Mouse (Mus musculus) kidney, adult 10 weeks (tissue): ENCODE data around the gene Fnbp4. TPM values are rescaled to one million over a fixed set of nuclear protein-coding genes. Genes with fewer than 3 reads are reported as not detected.

Experiments
- polyA plus RNA-seq: library from polyadenylated mRNA; stranded (reverse); fragments of 350-450 nt; fragmentation: Illumina TruSeq; extraction: RNeasy Lipid Tissue Mini Kit (QIAGEN cat#74804); gene quantifications from one replicate; pipeline ENCODE4 v1.2.3, GENCODE M21; 2014; ENCODE audit warnings: low read depth, low replicate concordance

Gene Fnbp4
- polyA plus RNA-seq: 45.9 TPM

DNA sequence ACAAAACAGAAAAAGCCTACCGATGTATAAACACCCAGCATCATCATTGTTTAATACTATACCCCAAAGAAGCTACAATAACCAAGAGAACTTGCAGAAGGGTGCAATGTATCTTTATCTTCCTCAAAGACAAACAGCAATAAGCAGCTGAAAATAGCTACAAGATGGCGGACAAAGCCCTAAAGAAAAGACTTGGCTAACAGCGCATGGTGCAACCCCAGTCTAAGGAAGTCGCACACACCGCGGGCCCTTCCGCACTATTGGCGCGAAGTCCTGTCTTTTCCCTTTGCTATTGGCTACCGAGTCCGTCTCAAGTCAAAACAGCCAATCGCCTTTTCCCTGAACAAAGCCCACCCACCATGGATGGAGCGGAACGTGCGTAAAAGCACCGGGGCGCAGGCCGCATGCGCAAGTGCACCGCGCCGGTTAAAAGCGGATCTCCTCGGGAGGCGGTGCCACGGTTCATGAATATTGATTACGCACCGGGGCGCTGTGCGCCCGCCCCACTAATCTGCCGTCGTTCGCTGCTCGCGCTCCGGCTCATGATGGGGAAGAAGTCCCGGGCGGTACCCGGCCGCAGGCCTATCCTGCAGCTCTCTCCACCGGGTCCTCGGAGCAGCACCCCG lies at the start of gene Fnbp4:
Gene Fnbp4, plus strand, starts transcription at position 318 of the 626 bp plus-strand sequence.

DNA sequence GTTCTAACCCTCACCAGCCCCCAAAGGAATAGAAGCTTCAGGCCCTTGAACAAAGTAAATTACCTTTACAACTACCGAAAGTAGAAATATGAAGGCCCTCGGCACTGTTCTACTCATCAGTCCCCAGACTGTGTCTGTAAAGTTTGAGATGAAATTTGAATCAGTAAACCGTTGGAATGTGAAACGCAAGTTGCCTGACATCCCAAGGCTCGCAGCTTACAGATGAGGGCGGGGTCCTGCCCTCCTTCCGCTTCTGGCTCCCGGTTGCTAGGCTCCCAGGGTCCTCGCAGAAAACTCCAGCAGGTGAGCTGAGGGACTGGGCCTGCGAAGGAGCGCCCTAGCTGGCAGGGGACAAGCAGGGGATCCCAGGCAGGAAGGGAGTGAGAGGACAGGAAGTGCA lies 37.3 kb downstream of the Fnbp4 start, which contains the start of gene Agbl2:
Gene Agbl2, plus strand, starts transcription at position 270 of the 400 bp plus-strand sequence.

Other genes starting within 250 kb of the Fnbp4 start
- gene Ptprj, start 164.7 kb upstream of the Fnbp4 start, polyA plus RNA-seq: 37.9 TPM
- gene Nup160, start 68.2 kb upstream of the Fnbp4 start, polyA plus RNA-seq: 14.9 TPM
- 0.49 TPM for gene Agbl2, start 37.4 kb downstream of the Fnbp4 start, polyA plus RNA-seq
- 626 TPM for gene Mtch2, start 101.8 kb downstream of the Fnbp4 start, polyA plus RNA-seq
- gene C1qtnf4, start 140.5 kb downstream of the Fnbp4 start, polyA plus RNA-seq: not detected
- gene Kbtbd4, start 159.4 kb downstream of the Fnbp4 start, polyA plus RNA-seq: 12.0 TPM
- gene Ndufs3, start 159.5 kb downstream of the Fnbp4 start, polyA plus RNA-seq: 335 TPM
- 76.2 TPM for gene Celf1, start 195.0 kb downstream of the Fnbp4 start, polyA plus RNA-seq